Mouse (Mus musculus) liver, postnatal 0 days (tissue): ENCODE results near the gene Set.

ENCODE experiments used
- CTCF ChIP-seq: sonication (generic); IDR thresholded peaks from 2 replicates; pipeline ENCODE4 v1.5.1; 2016; ENCODE audit warnings: antibody characterized with exemption, low read depth
- EP300 ChIP-seq: IDR thresholded peaks from 2 replicates; pipeline ENCODE4 v1.6.1; 2016; ENCODE audit warnings: antibody characterized with exemption, low read depth, mild to moderate bottlenecking

DNA sequence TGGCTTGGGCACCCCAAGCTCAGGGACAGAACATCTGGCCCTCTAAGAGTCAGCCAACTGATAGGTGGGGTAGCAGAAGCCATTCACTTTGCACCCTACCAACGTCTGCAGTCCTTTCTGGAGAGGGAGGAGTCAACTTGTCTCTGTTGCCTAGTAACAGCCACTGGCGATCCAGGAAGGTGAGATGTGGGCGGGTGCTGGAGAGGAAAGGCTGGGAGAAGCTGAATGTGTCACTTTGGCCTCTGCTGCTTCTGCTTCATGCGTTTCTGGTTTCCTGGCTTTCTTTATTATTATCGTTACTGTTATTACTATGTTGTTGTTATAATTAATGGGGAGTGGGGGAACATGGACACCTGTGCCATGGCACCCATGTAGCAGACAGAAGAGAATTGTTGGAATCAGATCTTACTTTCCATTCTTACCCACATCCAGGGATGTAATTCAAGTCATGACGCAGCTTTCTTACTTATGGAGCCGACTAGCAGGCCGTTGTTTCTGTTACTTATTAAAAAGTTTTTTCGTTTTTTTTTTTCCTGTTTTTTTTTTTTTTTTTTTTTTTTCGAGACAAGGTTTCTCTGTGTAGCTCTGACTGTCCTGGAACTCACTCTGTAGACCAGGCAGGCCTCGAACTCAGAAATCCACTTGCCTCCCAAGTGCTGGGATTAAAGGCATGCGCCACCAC, at the start of gene Set:
- no peak for TF ChIP-seq EP300
- TF ChIP-seq CTCF = no peak
